Mouse (Mus musculus): ENCODE measurements around the gene Gm49486.

GRCm38 (mm10) chr15:79213591-79213990 lies 15.6 kb upstream of the Gm49486 start:
- no peak for TF ChIP-seq CTCF (conservative IDR thresholded peaks at IDR 0.05; ENCODE audit: low read length)
- no peak for TF ChIP-seq POU5F1 (IDR thresholded peaks at IDR 0.05; ENCODE audit: borderline replicate concordance, low read length)
- no peak for TF ChIP-seq NANOG (IDR thresholded peaks at IDR 0.05; ENCODE audit: borderline replicate concordance, low read length)

Data from E14TG2a.4 (cell line).